Mouse (Mus musculus): ENCODE measurements around the gene Polr2e.

Polr2e gene

GRCm38 (mm10) chr10:80033511-80034391, 5.8 kb downstream of the Polr2e start:
- DNase-seq (ENCODE audit: low read depth) = no peak

DNA sequence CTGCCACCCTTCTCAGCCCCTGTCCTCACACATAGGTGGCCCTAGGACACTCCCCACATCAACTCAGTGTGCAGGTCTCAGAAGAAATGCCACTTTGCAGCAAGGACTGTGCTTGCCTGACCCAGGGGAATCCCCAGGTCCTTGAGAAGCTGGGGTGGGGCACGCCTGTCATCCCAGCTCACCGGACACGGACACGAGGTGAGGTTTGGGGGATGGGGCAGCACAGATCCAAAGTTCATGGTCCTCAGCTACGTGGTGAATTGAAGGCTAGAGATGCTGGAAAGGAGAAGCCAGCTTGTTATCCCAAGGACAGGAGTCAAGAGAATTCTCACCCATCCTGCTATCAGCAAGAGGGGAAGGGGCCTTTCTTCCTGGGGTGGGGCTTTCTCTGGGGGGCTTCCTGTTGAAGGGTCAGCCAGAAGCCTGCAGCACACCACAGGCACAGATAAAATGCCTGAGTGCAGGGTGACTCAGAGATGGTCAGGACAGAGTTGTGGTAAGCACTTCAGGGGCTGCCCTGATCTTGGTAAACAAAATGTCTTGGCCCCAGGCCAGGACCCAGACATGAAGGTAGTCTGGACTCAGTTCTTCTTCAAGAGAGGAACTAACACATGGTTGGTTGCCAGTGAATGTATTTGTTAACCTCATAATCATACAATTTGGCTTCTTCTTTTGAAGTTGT, 6.7 kb downstream of the Polr2e start:
- no peak for DNase-seq (ENCODE audit: low read depth)

- DNase-seq (ENCODE audit: low read depth) = no peak
These were observed 8.9 kb downstream of the Polr2e start for GRCm38 (mm10) chr10:80030736-80031135.

GRCm38 (mm10) chr10:80030191-80030590, 9.4 kb downstream of the Polr2e start:
- DNase-seq (ENCODE audit: low read depth) = no peak

- DNase-seq (ENCODE audit: low read depth) = no peak
These were observed 11.1 kb downstream of the Polr2e start for GRCm38 (mm10) chr10:80028521-80028846.

DNA sequence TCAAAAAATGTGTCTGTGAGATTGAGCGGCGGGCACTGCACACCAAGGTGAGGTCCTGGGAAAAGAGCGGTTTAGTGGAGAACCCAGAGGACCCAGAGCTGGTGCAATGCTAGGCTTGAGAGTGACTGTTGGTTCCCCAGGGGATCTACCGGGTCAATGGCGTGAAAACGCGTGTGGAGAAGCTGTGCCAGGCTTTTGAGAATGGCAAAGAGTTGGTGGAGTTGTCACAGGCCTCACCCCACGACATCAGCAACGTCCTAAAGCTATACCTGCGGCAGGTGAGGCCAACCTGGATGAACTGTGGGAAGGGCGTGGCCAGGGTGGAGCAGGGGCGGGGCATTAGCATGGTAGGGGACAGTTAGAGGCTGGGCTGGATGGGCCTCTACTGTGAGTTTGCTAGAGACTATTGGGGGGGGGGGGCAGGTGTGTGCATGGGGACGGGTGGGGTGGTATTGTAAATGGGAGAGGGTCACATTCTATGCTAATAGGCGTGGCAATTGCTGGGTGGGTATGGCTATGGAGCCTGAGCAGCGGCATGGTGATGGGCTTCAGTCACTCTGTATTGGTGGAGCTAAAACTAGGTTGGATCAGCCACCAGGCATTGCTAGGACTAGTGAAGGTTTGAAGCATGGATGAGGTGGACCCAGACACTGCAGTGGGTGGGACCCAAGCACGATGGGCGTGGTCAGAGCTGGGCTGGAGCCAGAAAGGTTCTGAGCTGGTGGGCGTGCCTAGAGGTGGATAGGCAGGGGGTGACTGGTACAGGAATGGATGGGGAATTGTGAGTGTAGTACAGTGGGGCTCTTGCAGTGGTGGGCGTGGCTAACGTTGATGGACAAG, 11.7 kb downstream of the Polr2e start:
- DNase-seq (ENCODE audit: low read depth) = no peak

DNA sequence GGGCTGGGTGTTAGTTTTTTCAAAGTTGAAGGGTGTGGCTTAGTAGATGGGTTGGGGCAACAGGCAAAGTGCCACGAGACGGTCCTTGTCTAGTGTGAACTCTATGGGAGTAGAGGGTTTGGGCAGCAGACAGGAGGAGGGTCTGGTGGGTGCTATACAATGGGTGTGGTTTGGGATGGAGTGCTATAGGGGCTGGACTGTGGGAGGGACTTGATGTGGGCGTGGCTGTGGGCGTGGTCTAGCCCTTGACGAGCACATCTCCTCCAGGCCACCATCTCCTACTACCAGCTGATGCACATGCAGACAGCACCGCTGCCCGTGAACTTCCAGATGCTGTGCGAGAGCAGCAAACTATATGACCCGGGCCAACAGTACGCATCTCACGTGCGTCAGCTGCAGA, 13.7 kb downstream of the Polr2e start:
- no peak for DNase-seq (ENCODE audit: low read depth)

GRCm38 (mm10) chr10:80025463-80025862, 14.1 kb downstream of the Polr2e start:
- DNase-seq (ENCODE audit: low read depth) = no peak

DNA sequence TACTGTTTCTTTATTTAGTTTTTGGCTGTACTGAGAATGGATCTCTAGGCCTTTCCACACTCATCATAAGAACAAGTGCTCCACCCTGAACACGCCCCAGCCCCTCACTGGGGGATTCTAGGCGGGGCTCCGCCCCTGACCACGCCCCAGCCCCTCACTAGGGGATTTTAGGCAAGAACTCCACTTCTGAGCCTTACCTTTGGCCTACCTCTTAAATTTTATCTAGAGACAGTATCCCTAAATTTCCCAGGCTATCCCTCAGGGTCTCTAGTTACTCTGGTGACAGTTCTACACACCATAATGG, 14.6 kb downstream of the Polr2e start:
- DNase-seq (ENCODE audit: low read depth) = no peak

- no peak for DNase-seq (ENCODE audit: low read depth)
These were observed 15.2 kb downstream of the Polr2e start for GRCm38 (mm10) chr10:80024229-80025043.

DNA sequence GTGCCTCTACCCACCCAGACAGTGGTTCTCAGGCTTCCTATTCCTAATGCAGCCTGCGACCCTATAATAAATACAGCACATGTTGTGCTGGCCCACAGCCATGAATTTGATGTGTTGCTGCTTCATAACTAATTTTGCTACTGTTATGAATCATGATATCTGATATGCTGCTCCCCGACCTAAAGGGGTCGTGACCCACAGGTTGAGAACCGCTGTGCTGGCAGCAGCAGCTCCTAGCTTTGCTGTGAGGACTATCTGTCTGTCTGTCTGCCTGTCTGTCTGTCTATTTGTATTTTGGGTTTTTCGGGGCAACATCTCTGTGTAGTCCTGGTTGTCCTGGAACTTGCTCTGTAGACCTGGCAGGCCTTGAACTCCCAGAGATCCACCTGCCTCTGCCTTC, 15.8 kb downstream of the Polr2e start:
- no peak for DNase-seq (ENCODE audit: low read depth)

- no peak for DNase-seq (ENCODE audit: low read depth)
These were observed 16.8 kb downstream of the Polr2e start for GRCm38 (mm10) chr10:80022806-80023205.

DNA sequence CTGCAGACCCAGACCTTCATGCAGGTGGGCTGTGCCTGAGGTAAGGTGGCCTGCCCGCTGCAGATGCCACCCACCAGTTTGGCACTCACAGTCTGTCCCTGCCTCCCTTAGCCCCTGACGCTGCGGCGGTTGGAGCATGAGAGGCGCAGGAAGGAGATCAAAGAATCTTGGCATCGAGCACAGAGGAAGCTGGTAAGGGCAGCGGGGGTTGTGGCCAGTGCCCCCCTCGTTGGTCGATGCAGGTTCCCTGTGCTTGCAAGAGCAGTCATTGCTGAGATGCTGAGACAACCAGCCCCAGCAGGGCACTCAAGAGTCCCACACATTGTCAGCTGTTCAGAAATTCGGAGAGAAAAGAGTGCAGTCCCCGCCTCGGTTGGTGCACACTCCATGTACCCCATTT, 17.4 kb downstream of the Polr2e start:
- DNase-seq (ENCODE audit: low read depth) = no peak

GRCm38 (mm10) chr10:80021320-80021641, 18.3 kb downstream of the Polr2e start:
- DNase-seq (ENCODE audit: low read depth) = no peak

GRCm38 (mm10) chr10:80020603-80021319, 18.8 kb downstream of the Polr2e start:
- DNase-seq (ENCODE audit: low read depth) = no peak

- DNase-seq (ENCODE audit: low read depth) = no peak
These were observed 19.4 kb downstream of the Polr2e start for GRCm38 (mm10) chr10:80020191-80020590.

DNA sequence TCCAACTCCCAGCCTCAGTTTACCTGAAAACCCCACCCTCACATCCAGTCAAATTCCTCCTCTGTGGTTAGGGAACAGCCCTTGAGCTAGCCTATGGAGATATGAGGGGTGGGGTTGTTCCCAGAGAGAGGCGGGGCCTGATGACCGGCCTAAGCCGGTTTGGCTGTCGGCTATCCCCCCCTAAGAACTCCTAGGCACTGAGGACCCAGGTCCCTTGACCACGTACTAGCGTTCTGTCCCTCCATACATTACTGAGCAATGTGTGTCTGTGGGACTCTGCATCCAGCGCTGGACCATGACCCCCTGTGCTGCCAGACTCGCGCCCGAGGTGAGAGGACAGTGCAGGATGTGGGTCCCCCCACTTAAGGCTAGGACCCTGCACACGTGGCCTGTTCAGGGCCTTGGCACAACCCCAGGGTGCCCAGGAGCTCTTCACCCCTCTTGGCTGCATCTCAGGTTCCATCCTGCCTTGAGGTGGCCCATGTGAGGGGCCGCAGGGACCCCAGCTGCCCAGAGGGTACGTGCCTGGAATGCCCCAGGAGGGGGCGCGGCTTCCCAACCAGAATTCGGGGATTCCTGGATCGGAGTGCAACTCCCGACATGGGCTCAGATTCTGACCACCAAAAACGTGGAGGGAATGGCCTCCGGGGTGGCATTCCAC, 20.0 kb downstream of the Polr2e start:
- DNase-seq (ENCODE audit: low read depth) = no peak

GRCm38 (mm10) chr10:80018739-80019297, 20.8 kb downstream of the Polr2e start:
- no peak for DNase-seq (ENCODE audit: low read depth)

DNA sequence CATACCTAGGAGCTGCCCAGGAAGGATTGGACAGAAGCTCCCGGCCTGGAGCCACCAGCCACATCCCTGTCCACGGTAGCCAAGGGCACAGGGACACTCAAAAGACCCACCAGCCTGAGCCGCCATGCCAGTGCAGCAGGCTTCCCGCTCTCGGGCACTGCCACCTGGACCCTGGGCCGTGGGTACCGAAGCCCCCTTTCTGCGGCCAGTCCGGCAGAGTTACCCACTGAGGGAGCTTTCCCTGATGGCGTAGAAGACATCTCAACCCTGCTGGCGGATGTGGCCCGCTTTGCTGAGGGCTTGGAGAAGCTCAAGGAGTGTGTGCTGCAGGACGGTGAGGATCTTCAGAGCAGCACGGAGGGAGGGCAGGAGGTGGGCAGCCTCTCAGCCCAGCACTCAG, 21.8 kb downstream of the Polr2e start:
- no peak for DNase-seq (ENCODE audit: low read depth)

DNA sequence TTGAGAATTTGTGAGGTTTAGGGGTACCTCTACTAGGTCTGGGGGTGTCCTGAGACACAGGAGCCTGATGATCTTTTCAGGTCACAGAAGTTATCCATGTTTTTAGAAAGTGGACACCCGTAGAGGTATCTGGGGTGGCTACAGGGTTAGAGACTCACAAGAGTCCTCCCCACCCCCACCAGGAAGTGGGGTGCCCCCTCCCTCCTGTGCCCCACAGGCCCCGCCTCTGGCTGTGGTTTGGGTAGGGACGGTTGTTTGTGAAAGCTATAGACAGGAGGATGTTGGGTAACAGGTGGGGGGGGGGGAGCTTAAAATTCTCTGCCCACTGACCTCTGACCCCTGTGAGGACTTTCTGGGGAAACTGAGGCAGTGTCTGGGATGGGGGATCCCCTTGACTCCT, 22.2 kb downstream of the Polr2e start:
- DNase-seq (ENCODE audit: low read depth) = peak; percentile 62

GRCm38 (mm10) chr10:80016931-80017330, 22.7 kb downstream of the Polr2e start:
- DNase-seq (ENCODE audit: low read depth) = no peak

All from c-Kit-positive CD71-positive TER-119-negative erythroid progenitor cells, embryonic 14.5 days (primary cell).